Mouse (Mus musculus): ENCODE measurements at regions not wholly inside any gene's neighbourhood (a gene's known extent, or its start where the extent isn't known, plus 50 kb on each side); places are given as distances from the start of the nearest gene placed in this dataset.
A peak's percentile ranks its signal among the peaks of the same experiment; 100 is the strongest.
"Not testable (repeated sequence)": the region's sequence is repeated elsewhere in the genome, so short reads cannot be mapped to it uniquely, and the experiment has no call there.

GRCm38 (mm10) chr6:66399091-66399755 is 136.0 kb upstream of the Mad2l1 start:
- no peak overlapping the region for H3K9ac ChIP-seq (replicated peaks; ENCODE audit: low read depth, low read length)
- ATAC-seq = peak; percentile 96
- 0 out of 2 replicates have a peak, but pooled peaks cover 6% of the 10 kb centered on the region for H3K4me1 ChIP-seq (replicated peaks; ENCODE audit: control insufficient read depth, insufficient read depth, low read length)
- no peaks in the 10 kb centered on the region for H3K36me3 ChIP-seq (ENCODE audit: control insufficient read depth, insufficient read depth)
- H3K4me2 ChIP-seq (ENCODE audit: low read length) = no peak overlapping the region
- no peak overlapping the region for H3K4me3 ChIP-seq (replicated peaks; ENCODE audit: low read length)
- H3K27ac ChIP-seq (ENCODE audit: low read length) = 0 out of 2 replicates have a peak overlapping the region, but pooled peaks have one; percentile 14
- H3K27me3 ChIP-seq (replicated peaks; ENCODE audit: control insufficient read depth, insufficient read depth, low read length) = no peaks in the 10 kb centered on the region
- no peaks in the 10 kb centered on the region for H3K9me3 ChIP-seq (ENCODE audit: control insufficient read depth, low read length)
- whole genome bisulfite sequencing = 2% methylated on average over 4 of the region's 4 CpGs

GRCm38 (mm10) chr6:66401468-66401867 is 133.7 kb upstream of the Mad2l1 start:
- Histone ChIP-seq H3K36me3 (ENCODE audit: control insufficient read depth, insufficient read depth) (no peaks in the 10 kb centered on the region), H3K4me3 (replicated peaks; ENCODE audit: low read length) (no peak overlapping the region), H3K9ac (replicated peaks; ENCODE audit: low read depth, low read length) (no peak overlapping the region), H3K27me3 (replicated peaks; ENCODE audit: control insufficient read depth, insufficient read depth, low read length) (no peaks in the 10 kb centered on the region), H3K4me2 (ENCODE audit: low read length) (no peak overlapping the region), H3K4me1 (replicated peaks; ENCODE audit: control insufficient read depth, insufficient read depth, low read length) (0 out of 2 replicates have a peak, but pooled peaks cover 6% of the 10 kb centered on the region), H3K27ac (ENCODE audit: low read length) (no peak overlapping the region), H3K9me3 (ENCODE audit: control insufficient read depth, low read length) (no peaks in the 10 kb centered on the region)
- 0 out of 2 replicates have a peak, but pooled peaks have one; percentile 15 for ATAC-seq
- WGBS = 12% methylated on average over 5 of the region's 5 CpGs

- Histone ChIP-seq H3K9me3 (ENCODE audit: control insufficient read depth, low read length) (no peaks in the 10 kb centered on the region), H3K4me1 (replicated peaks; ENCODE audit: control insufficient read depth, insufficient read depth, low read length) (0 out of 2 replicates have a peak, but pooled peaks cover 6% of the 10 kb centered on the region), H3K36me3 (ENCODE audit: control insufficient read depth, insufficient read depth) (no peaks in the 10 kb centered on the region), H3K9ac (replicated peaks; ENCODE audit: low read depth, low read length) (no peak overlapping the region), H3K4me2 (ENCODE audit: low read length) (no peak overlapping the region), H3K4me3 (replicated peaks; ENCODE audit: low read length) (no peak overlapping the region), H3K27me3 (replicated peaks; ENCODE audit: control insufficient read depth, insufficient read depth, low read length) (no peaks in the 10 kb centered on the region), H3K27ac (ENCODE audit: low read length) (no peak overlapping the region)
- ATAC-seq = no peak
- WGBS = 13% methylated on average over 5 of the region's 5 CpGs
Measured at GRCm38 (mm10) chr6:66401868-66402440, 133.2 kb upstream of the Mad2l1 start.

DNA sequence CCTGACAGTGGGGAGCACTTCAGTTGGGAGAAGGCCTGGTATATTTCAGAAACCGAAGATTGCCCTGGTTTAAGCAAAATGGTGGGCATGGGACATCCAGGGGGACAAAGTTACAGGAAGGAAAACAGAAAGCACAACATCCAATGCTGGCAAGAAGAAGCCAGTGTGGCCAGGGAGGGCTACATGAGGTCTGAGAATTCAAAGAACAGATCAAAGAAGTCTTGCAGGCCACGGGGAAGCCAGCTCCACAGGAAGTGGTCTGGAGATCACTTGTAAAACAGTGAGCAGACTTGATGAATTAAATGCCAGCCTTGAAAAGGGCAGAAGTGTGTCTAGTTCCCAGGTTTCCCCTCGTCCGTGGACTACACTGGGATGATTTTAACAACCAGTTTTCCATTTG is 120.4 kb upstream of the Mad2l1 start:
- H3K9ac ChIP-seq (replicated peaks; ENCODE audit: low read depth, low read length) = no peak overlapping the region
- no peak for ATAC-seq
- no peaks in the 10 kb centered on the region for H3K36me3 ChIP-seq (ENCODE audit: control insufficient read depth, insufficient read depth)
- 54% methylated on average over 4 of the region's 4 CpGs for WGBS
- H3K4me3 ChIP-seq (replicated peaks; ENCODE audit: low read length) = no peak overlapping the region
- H3K4me2 ChIP-seq (ENCODE audit: low read length) = no peak overlapping the region
- no peaks in the 10 kb centered on the region for H3K27me3 ChIP-seq (replicated peaks; ENCODE audit: control insufficient read depth, insufficient read depth, low read length)
- no peaks in the 10 kb centered on the region for H3K9me3 ChIP-seq (ENCODE audit: control insufficient read depth, low read length)
- no peak overlapping the region for H3K27ac ChIP-seq (ENCODE audit: low read length)
- no peaks in the 10 kb centered on the region for H3K4me1 ChIP-seq (replicated peaks; ENCODE audit: control insufficient read depth, insufficient read depth, low read length)

DNA sequence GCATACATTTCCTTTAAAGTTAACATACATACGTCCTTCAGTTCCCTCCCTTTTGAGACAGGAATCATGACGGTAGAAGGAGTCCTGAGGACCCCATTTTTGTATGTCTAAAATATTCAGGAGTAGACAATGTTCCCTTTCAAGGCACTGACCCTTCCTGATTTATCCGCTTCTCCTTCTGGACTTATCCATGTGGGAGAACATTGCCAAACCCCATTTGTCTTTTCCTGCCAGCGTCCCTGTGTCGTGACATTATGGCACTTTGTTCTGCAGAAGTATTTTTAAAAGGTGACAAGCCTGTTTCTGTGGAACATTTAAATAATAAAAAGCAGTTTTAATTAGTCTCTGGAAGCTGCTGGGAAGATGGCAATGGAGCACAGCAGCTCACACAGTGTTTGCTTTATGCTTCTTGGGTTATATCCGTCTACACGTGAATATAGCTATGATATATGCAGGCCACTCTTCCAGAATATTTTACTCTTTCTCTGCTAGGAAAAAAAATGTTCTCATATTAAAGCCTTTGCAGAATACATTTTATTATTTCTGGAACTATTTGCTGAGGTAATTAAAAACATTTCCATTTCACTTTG is 115.6 kb upstream of the Mad2l1 start:
- no peaks in the 10 kb centered on the region for H3K27me3 ChIP-seq (replicated peaks; ENCODE audit: control insufficient read depth, insufficient read depth, low read length)
- H3K27ac ChIP-seq (ENCODE audit: low read length) = no peak overlapping the region
- 10% methylated on average over 7 of the region's 7 CpGs for WGBS
- H3K9me3 ChIP-seq (ENCODE audit: control insufficient read depth, low read length) = no peaks in the 10 kb centered on the region
- no peaks in the 10 kb centered on the region for H3K36me3 ChIP-seq (ENCODE audit: control insufficient read depth, insufficient read depth)
- H3K4me3 ChIP-seq (replicated peaks; ENCODE audit: low read length) = no peak overlapping the region
- H3K4me2 ChIP-seq (ENCODE audit: low read length) = no peak overlapping the region
- no peak overlapping the region for H3K9ac ChIP-seq (replicated peaks; ENCODE audit: low read depth, low read length)
- peaks cover 3% of the 10 kb centered on the region; the same call in 1 of the 2 replicates for H3K4me1 ChIP-seq (replicated peaks; ENCODE audit: control insufficient read depth, insufficient read depth, low read length)
- peak; percentile 74; the same call in 1 of the 2 replicates for ATAC-seq

GRCm38 (mm10) chr6:66428370-66428769 is 106.8 kb upstream of the Mad2l1 start:
- no peaks in the 10 kb centered on the region for H3K4me1 ChIP-seq (replicated peaks; ENCODE audit: control insufficient read depth, insufficient read depth, low read length)
- H3K27ac ChIP-seq (ENCODE audit: low read length) = no peak overlapping the region
- no peaks in the 10 kb centered on the region for H3K27me3 ChIP-seq (replicated peaks; ENCODE audit: control insufficient read depth, insufficient read depth, low read length)
- 58% methylated on average over 4 of the region's 4 CpGs for WGBS
- H3K4me3 ChIP-seq (replicated peaks; ENCODE audit: low read length) = no peak overlapping the region
- no peak overlapping the region for H3K4me2 ChIP-seq (ENCODE audit: low read length)
- no peak overlapping the region for H3K9ac ChIP-seq (replicated peaks; ENCODE audit: low read depth, low read length)
- no peaks in the 10 kb centered on the region for H3K36me3 ChIP-seq (ENCODE audit: control insufficient read depth, insufficient read depth)
- H3K9me3 ChIP-seq (ENCODE audit: control insufficient read depth, low read length) = peaks cover 3% of the 10 kb centered on the region; the same call in 1 of the 2 replicates
- no peak for ATAC-seq

GRCm38 (mm10) chr6:66450408-66450807 is 84.8 kb upstream of the Mad2l1 start:
- H3K9ac ChIP-seq (replicated peaks; ENCODE audit: low read depth, low read length); H3K4me3 ChIP-seq (replicated peaks; ENCODE audit: low read length); H3K27me3 ChIP-seq (replicated peaks; ENCODE audit: control insufficient read depth, insufficient read depth, low read length); H3K4me1 ChIP-seq (replicated peaks; ENCODE audit: control insufficient read depth, insufficient read depth, low read length); H3K27ac ChIP-seq (ENCODE audit: low read length); ATAC-seq; H3K36me3 ChIP-seq (ENCODE audit: control insufficient read depth, insufficient read depth); H3K9me3 ChIP-seq (ENCODE audit: control insufficient read depth, low read length); H3K4me2 ChIP-seq (ENCODE audit: low read length): not testable (repeated sequence)

GRCm38 (mm10) chr6:66458172-66458571 is 77.0 kb upstream of the Mad2l1 start:
- H3K27me3 ChIP-seq (replicated peaks; ENCODE audit: control insufficient read depth, insufficient read depth, low read length) = no peaks in the 10 kb centered on the region
- no peaks in the 10 kb centered on the region for H3K4me1 ChIP-seq (replicated peaks; ENCODE audit: control insufficient read depth, insufficient read depth, low read length)
- no peak overlapping the region for H3K9ac ChIP-seq (replicated peaks; ENCODE audit: low read depth, low read length)
- ATAC-seq = no peak
- no peaks in the 10 kb centered on the region for H3K36me3 ChIP-seq (ENCODE audit: control insufficient read depth, insufficient read depth)
- no peaks in the 10 kb centered on the region for H3K9me3 ChIP-seq (ENCODE audit: control insufficient read depth, low read length)
- 33% methylated on average over 3 of the region's 3 CpGs for WGBS
- no peak overlapping the region for H3K4me3 ChIP-seq (replicated peaks; ENCODE audit: low read length)
- H3K27ac ChIP-seq (ENCODE audit: low read length) = no peak overlapping the region
- H3K4me2 ChIP-seq (ENCODE audit: low read length) = no peak overlapping the region

- Histone ChIP-seq H3K27ac (ENCODE audit: low read length) (no peak overlapping the region), H3K36me3 (ENCODE audit: control insufficient read depth, insufficient read depth) (no peaks in the 10 kb centered on the region), H3K4me1 (replicated peaks; ENCODE audit: control insufficient read depth, insufficient read depth, low read length) (no peaks in the 10 kb centered on the region), H3K4me3 (replicated peaks; ENCODE audit: low read length) (no peak overlapping the region), H3K27me3 (replicated peaks; ENCODE audit: control insufficient read depth, insufficient read depth, low read length) (no peaks in the 10 kb centered on the region), H3K9me3 (ENCODE audit: control insufficient read depth, low read length) (no peaks in the 10 kb centered on the region), H3K4me2 (ENCODE audit: low read length) (no peak overlapping the region), H3K9ac (replicated peaks; ENCODE audit: low read depth, low read length) (no peak overlapping the region)
- WGBS = 8% methylated on average over 4 of the region's 5 CpGs
- 0 out of 2 replicates have a peak, but pooled peaks have one; percentile 40 for ATAC-seq
Measured at GRCm38 (mm10) chr6:66464540-66464939, 70.7 kb upstream of the Mad2l1 start.

Data from forebrain, embryonic 16.5 days (tissue).